Mouse (Mus musculus): ENCODE measurements at regions not wholly inside any gene's neighbourhood (a gene's known extent, or its start where the extent isn't known, plus 50 kb on each side); places are given as distances from the start of the nearest gene placed in this dataset.

- no peak for TF ChIP-seq CTCF (conservative IDR thresholded peaks at IDR 0.05; ENCODE audit: low read length)
- no peak for TF ChIP-seq POU5F1 (IDR thresholded peaks at IDR 0.05; ENCODE audit: borderline replicate concordance, low read length)
These were observed 57.8 kb upstream of the Tcerg1l start for GRCm38 (mm10) chr7:138455371-138455770.
